Mouse (Mus musculus) T-helper 2 cell (primary cell): ENCODE measurements around the gene Ccdc30.

Experiments
- in situ Hi-C: fragments of 300-600 bp; cut with MboI, MseI; formaldehyde crosslinking; loops from one replicate; pipeline ENCODE4 v1.15.1; 2025; ENCODE audit warnings: high pct_unique_total_duplicates

Ccdc30 gene

GRCm38 (mm10) chr4:119417270-119417669 is 1.9 kb upstream of the Ccdc30 start:
- in situ Hi-C loops = loop anchor here (5.0 kb wide), 1 partner anchor 310 kb away; the partner anchor contains the start of gene Slc2a1

DNA sequence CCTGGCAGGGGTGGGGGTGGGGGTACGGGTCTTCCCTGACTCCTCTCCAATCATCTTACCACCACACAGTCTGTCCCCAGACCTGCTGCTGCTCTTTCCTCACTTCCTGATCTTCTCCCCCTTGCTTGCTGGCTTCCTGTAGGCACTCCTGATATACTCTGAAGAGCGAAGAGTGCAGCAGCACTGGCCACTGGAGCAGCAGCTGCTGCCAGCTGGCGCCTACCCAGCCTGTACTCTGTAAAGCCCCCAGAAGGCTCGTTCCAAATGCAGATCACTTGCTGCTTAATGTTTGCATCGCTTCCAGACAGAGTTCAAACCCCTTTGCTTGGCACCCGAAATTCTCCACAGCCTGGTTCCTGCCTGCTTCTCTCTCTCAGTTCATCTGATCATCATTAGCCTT is 2.5 kb downstream of the Ccdc30 start:
- in situ Hi-C loops = no loop called here

DNA sequence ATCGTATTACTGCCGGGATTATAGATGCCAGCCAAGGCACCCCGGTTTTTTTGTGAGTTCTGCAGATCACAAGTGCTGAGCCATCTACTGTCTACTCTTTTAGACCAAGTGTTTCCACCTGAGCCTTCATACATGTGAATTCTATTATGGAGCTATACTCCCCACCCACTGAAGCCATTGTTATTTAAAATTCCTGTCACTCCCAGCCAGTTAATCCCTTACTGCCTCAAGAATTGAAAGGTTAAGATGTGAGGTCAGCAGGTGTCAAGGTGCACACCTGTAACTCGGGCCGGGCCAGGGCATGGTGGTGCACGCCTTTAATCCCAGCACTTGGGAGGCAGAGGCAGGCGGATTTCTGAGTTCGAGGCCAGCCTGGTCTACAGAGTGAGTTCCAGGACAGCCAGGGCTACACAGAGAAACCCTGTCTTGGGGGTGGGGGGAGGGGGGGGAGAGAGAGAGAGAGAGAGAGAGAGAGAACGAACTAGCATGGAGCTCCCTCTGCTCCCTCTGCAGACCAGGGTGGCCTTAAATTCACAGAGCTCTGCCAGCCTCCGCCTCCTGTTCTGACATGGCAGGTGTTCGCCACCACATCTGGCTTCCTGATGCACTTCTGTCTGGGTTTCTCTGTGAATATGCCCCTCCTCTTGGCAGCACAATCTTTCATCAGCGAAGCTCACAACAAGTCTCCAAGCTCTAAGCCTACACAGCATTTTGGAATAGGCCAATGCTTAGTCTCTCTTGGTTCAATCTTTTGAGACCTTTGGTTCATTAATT is 3.3 kb downstream of the Ccdc30 start:
- in situ Hi-C loops = no loop called here

GRCm38 (mm10) chr4:119403431-119403830 is 11.9 kb downstream of the Ccdc30 start:
- in situ Hi-C loops = no loop called here

- in situ Hi-C loops = no loop called here
Observed at GRCm38 (mm10) chr4:119400896-119401295, 14.4 kb downstream of the Ccdc30 start.

DNA sequence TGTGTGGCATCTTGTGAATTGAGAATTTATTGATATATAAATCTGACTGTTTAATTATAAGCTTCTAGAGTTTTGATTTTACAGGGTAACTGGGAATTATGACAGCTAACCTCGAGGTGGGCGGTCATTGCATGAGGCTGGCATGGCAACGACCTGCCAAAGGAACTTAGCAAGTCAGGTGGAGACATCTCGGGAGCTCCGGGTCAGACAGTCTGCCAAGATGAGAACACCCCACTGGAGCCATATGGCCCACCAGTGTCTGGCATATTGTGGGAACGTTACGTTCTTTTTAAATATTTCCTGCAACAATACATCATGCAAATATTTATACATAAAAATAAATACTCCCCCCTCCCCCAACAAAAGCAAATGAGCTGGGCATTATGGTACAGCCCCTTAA is 16.6 kb downstream of the Ccdc30 start:
- in situ Hi-C loops = loop anchor here (5.0 kb wide), 1 partner anchor 104 kb away; no protein-coding TSS in a partner anchor

DNA sequence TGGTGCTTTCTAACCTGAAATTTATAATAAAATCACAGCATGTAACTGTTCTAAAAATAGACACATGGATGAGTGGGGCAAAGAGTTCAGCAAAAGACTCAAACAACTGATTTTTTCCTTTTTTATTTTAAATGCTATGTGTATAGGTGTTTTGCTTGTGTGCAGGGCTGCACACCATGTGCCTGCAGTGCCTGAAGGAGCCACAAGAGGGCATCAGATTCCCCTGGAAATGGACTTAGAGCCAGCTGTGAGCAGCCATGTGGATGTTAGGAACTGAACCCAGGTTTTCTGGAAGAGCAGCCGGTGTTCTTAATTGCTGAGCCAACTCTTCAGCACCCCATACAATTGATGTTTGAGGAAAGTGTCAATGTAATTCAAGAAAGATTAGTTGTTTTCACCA is 25.0 kb downstream of the Ccdc30 start:
- in situ Hi-C loops = no loop called here

DNA sequence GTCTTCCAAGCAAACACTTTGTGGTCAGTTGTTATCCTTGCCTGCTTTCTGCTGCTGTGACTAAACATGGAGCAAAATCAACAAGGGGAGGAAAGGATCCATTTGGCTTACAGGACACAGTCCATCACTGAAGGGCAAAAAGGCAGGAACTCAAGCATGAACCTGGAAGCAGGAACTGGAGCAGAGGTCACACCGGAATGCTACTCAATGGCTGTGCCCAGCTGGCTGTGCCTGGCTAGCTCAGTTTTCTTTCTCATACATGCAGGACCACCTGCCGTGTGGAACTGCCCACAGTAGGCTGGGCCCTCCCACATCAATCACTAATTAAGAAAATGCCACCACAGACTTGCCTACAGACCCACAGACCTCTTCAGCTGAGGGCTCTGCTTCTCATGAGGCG is 26.1 kb downstream of the Ccdc30 start:
- in situ Hi-C loops = loop anchor here (5.0 kb wide), 1 partner anchor 47 kb away; no protein-coding TSS in a partner anchor

- in situ Hi-C loops = no loop called here
Observed at GRCm38 (mm10) chr4:119381471-119382190, 33.7 kb downstream of the Ccdc30 start.

- in situ Hi-C loops = no loop called here
Observed at GRCm38 (mm10) chr4:119369460-119369859, 45.9 kb downstream of the Ccdc30 start.

- in situ Hi-C loops = no loop called here
Observed at GRCm38 (mm10) chr4:119366758-119367526, 48.4 kb downstream of the Ccdc30 start.

DNA sequence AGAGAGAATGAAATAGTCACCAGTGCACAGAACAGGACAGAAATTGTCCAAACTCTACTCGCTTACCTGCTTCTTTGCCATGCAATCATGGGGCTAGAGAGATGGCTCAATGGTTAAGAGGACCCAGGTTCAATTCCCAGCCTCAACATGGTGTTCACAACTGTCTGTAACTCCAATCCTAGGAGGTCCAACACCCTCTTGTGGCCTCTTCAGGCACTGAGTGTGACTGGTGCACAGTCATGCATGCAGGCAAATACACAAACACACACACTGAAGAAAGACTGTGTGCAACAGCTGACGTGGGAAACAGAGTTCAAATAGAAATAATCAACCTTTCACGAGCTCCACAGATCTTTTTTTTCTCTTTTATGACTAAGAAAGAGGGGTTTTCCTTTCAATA is 53.1 kb downstream of the Ccdc30 start:
- in situ Hi-C loops = no loop called here

- in situ Hi-C loops = no loop called here
Observed at GRCm38 (mm10) chr4:119359196-119359971, 55.9 kb downstream of the Ccdc30 start.

- in situ Hi-C loops = no loop called here
Observed at GRCm38 (mm10) chr4:119345508-119345907, 69.8 kb downstream of the Ccdc30 start.

DNA sequence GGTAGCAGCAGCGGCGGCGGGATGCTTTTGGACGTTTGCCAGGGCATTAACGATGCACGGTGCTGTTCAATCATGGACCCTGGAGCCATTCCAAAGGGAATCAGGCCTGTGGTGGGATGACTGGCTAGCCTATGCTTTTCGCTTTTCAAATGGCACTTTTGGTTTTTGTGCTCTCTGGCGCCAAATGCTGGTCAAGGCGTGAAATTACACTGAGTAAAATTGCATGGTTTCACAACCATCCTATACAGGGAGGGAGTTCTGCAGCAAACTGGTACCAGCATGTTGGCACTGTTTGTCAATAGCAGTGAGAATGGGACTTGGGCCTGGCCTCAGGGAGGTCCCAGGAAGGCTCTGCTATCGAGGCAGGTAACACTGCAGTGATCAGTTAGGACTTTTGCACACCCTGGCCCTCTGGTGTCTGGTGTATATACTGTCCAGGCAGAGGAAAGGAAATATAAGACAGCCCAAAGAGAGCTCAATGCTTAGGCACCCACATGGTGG is 76.4 kb downstream of the Ccdc30 start:
- in situ Hi-C loops = no loop called here

DNA sequence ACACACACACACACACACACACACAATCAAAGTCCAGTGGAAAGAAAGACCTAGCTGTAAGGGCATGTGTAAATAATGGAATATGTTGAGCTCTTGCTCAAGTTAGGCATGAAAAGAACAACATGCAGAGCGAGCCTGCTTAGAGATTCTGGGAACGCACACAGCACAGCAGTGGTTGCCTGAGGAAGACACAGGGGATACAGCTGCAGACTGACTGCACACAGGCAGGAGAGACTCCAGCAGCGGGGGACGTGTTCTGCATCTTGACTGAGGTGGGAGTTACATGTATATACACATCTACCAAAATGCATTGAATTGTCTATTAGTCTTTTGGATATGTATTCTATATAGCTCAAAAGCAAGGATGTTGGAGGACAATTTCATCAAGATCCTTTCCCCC is 76.9 kb downstream of the Ccdc30 start:
- in situ Hi-C loops = no loop called here

DNA sequence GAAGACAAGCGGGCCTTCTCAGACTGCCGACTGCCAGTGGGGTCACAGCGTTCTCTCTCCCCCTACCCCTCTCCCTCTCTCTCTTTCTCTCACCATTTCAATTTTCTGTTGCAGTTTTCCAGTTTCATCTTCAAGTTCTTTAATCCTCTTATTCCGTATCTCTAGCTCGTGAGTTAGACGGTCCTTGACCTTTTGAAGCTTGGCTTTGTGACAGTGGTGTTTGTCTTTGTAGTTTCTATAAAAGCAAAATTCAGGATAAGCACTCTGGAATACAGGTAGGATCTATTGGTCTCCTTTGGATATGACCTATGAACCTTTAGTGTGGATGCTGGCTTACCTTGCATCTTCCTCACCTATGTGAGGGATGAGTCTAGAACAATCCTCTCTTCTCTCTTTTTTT is 81.8 kb downstream of the Ccdc30 start:
- in situ Hi-C loops = no loop called here

- in situ Hi-C loops = loop anchor here (10.0 kb wide), 1 partner anchor 886 kb away; the partner anchor contains the start of gene Cdc20
Observed at GRCm38 (mm10) chr4:119320896-119321550, 94.3 kb downstream of the Ccdc30 start.

- in situ Hi-C loops = loop anchor here (10.0 kb wide), 1 partner anchor 885 kb away; the partner anchor contains the start of gene Cdc20
Observed at GRCm38 (mm10) chr4:119320131-119320830, 95.0 kb downstream of the Ccdc30 start, which contains the start of gene Ppih. Gene Ppih (minus strand): TSS chr4:119320546.

DNA sequence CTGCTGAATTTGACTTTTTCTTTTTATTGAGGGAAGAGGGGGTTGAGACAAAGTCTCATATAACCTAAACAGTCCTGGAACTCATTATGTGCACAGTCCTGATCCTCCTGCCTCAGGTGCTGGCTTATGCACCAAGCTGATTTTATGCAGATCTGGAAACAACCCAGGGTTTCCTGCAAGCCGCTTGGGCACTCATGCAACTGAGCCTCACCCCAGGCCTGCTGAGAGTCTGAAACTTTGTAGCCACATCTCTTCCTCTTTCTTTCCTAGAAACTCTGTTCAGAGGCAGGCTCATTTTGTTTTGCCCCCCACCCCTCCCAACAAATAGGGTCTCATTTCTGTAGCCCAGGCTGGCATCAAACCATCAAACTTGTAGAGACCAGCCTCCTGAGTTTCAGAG is 101.6 kb downstream of the Ccdc30 start:
- in situ Hi-C loops = no loop called here
